In genomic region chr14:80237552-80237951, GRCm38 (mm10) we compare ENCODE assay signal across 18 mouse cellular contexts.
DNase-seq lines count a peak whose midpoint lies in the region; ATAC-seq and TF ChIP-seq lines count a peak whose summit lies in the region.
"Had no signal": no experiment of that assay in that cellular context is flagged by ENCODE, and none has a peak within 500 bp of the region (broad histone marks: within the 10 kb centered on the region; RNA-seq: fewer than 3 reads in every experiment).

No protein-coding gene starts in this region.

- no peak for DNase-seq in forebrain, embryonic 14.5 days (ENCODE audit: low spot score)
- no peak for DNase-seq in layer of hippocampus, adult 2 months (ENCODE audit: low spot score in 2 of 2)
- no peak for DNase-seq in layer of hippocampus, adult 9-10 months (ENCODE audit: low spot score)
- peak; percentile 51 for DNase-seq in right cerebral cortex, adult 18-20 months
- no peak for DNase-seq in right cerebral cortex, postnatal 36 days (ENCODE audit: low spot score in 2 of 2)
- DNase-seq in right cerebral cortex, postnatal 4 days = peak; percentile 59
- no peak for DNase-seq in embryo, embryonic 10 days (ENCODE audit: low spot score)
- DNase-seq: adrenal gland, postnatal 10 days; cerebellum, adult 2 months; gastrocnemius, postnatal 14 days; heart, adult 2 months had no signal

- no peak overlapping the region for H3K9ac ChIP-seq in forebrain, embryonic 16.5 days (replicated peaks; ENCODE audit: low read depth, low read length)
- no peak overlapping the region for H3K9ac ChIP-seq in forebrain, embryonic 14.5 days (ENCODE audit: low read length)
- H3K9ac ChIP-seq: embryonic facial prominence, embryonic 12.5 days; forebrain, embryonic 12.5 days; heart, embryonic 15.5 days; hindbrain, embryonic 14.5 days had no signal

- H3K4me3 ChIP-seq in forebrain, embryonic 16.5 days (replicated peaks; ENCODE audit: low read length) = no peak overlapping the region
- no peak overlapping the region for H3K4me3 ChIP-seq in forebrain, embryonic 14.5 days (ENCODE audit: low read depth, low read length)
- H3K4me3 ChIP-seq in layer of hippocampus, adult 2 months = no peak overlapping the region
- H3K4me3 ChIP-seq: embryonic facial prominence, embryonic 12.5 days; forebrain, embryonic 12.5 days; heart, adult 2 months; heart, embryonic 15.5 days; hindbrain, embryonic 10.5 days had no signal

- no peaks in the 10 kb centered on the region for H3K27me3 ChIP-seq in forebrain, embryonic 16.5 days (replicated peaks; ENCODE audit: control insufficient read depth, insufficient read depth, low read length)
- no peaks in the 10 kb centered on the region for H3K27me3 ChIP-seq in forebrain, embryonic 14.5 days (replicated peaks; ENCODE audit: control insufficient read depth, insufficient read depth, low read length)
- H3K27me3 ChIP-seq: embryonic facial prominence, embryonic 12.5 days; forebrain, embryonic 12.5 days; heart, embryonic 15.5 days had no signal

- no peaks in the 10 kb centered on the region for H3K9me3 ChIP-seq in forebrain, embryonic 16.5 days (ENCODE audit: control insufficient read depth, low read length)
- no peaks in the 10 kb centered on the region for H3K9me3 ChIP-seq in forebrain, embryonic 14.5 days (replicated peaks; ENCODE audit: control insufficient read depth, low read length)
- H3K9me3 ChIP-seq: embryonic facial prominence, embryonic 12.5 days; forebrain, embryonic 12.5 days; heart, embryonic 15.5 days; hindbrain, embryonic 10.5 days had no signal

- no peak overlapping the region for H3K27ac ChIP-seq in forebrain, embryonic 16.5 days (ENCODE audit: low read length)
- H3K27ac ChIP-seq in forebrain, embryonic 14.5 days (ENCODE audit: low read depth, low read length) = no peak overlapping the region
- H3K27ac ChIP-seq in layer of hippocampus, adult 2 months = peak overlapping the region; percentile 84
- H3K27ac ChIP-seq: embryonic facial prominence, embryonic 12.5 days; forebrain, embryonic 12.5 days; heart, adult 2 months; heart, embryonic 15.5 days; hindbrain, embryonic 10.5 days; hindbrain, embryonic 14.5 days had no signal

- no peak overlapping the region for H3K4me2 ChIP-seq in forebrain, embryonic 16.5 days (ENCODE audit: low read length)
- H3K4me2 ChIP-seq in forebrain, embryonic 14.5 days (ENCODE audit: low read length) = no peak overlapping the region
- H3K4me2 ChIP-seq: embryonic facial prominence, embryonic 12.5 days; forebrain, embryonic 12.5 days; heart, embryonic 11.5 days; heart, embryonic 15.5 days; hindbrain, embryonic 14.5 days had no signal

- no peaks in the 10 kb centered on the region for H3K36me3 ChIP-seq in forebrain, embryonic 16.5 days (ENCODE audit: control insufficient read depth, insufficient read depth)
- no peaks in the 10 kb centered on the region for H3K36me3 ChIP-seq in forebrain, embryonic 14.5 days (ENCODE audit: control insufficient read depth, insufficient read depth, low read length)
- H3K36me3 ChIP-seq: embryonic facial prominence, embryonic 12.5 days; forebrain, embryonic 12.5 days; heart, embryonic 15.5 days; hindbrain, embryonic 10.5 days had no signal

- TF ChIP-seq CTCF in layer of hippocampus, adult 2 months (conservative IDR thresholded peaks at IDR 0.05) = no peak

- 80% methylated on average over 2 of the region's 2 CpGs for WGBS in forebrain, embryonic 16.5 days
- 84% methylated on average over 2 of the region's 2 CpGs for WGBS in forebrain, embryonic 14.5 days

- no peaks in the 10 kb centered on the region; the same call in 1 of the 2 replicates for H3K4me1 ChIP-seq in forebrain, embryonic 16.5 days (replicated peaks; ENCODE audit: control insufficient read depth, insufficient read depth, low read length)
- no peaks in the 10 kb centered on the region for H3K4me1 ChIP-seq in forebrain, embryonic 14.5 days (ENCODE audit: control insufficient read depth, insufficient read depth, low read length)
- H3K4me1 ChIP-seq: embryonic facial prominence, embryonic 12.5 days; forebrain, embryonic 12.5 days; heart, embryonic 15.5 days; hindbrain, embryonic 10.5 days had no signal

- peak; percentile 26; the same call in 1 of the 2 replicates for ATAC-seq in forebrain, embryonic 16.5 days
- no peak for ATAC-seq in forebrain, embryonic 14.5 days

Comparison
In these comparisons a context has a peak if more than half of its experiments do, and no peak if none do; other contexts are left out.
1. DNase-seq: peak in right cerebral cortex, adult 18-20 months (single experiment) and right cerebral cortex, postnatal 4 days (single experiment); none in forebrain, embryonic 14.5 days (single experiment), layer of hippocampus, adult 2 months (0 of 2), layer of hippocampus, adult 9-10 months (single experiment), right cerebral cortex, postnatal 36 days (0 of 2) and embryo, embryonic 10 days (single experiment).